Mouse (Mus musculus): ENCODE measurements at regions not wholly inside any gene's neighbourhood (a gene's known extent, or its start where the extent isn't known, plus 50 kb on each side); places are given as distances from the start of the nearest gene placed in this dataset.

GRCm38 (mm10) chr16:85677027-85677426, 123.8 kb upstream of the Cyyr1 start:
- Histone ChIP-seq H3K4me2 (no peak overlapping the region), H3K36me3 (no peaks in the 10 kb centered on the region), H3K4me3 (replicated peaks) (no peak overlapping the region), H3K9ac (replicated peaks) (no peak overlapping the region), H3K27ac (replicated peaks) (no peak overlapping the region), H3K27me3 (replicated peaks) (no peaks in the 10 kb centered on the region), H3K9me3 (replicated peaks) (no peaks in the 10 kb centered on the region), H3K4me1 (peaks cover 2% of the 10 kb centered on the region; the same call in 1 of the 2 replicates)
- ATAC-seq (ENCODE audit: low FRiP score) = no peak
- WGBS = 40% methylated on average over 9 of the region's 9 CpGs

GRCm38 (mm10) chr16:85668767-85669166, 115.6 kb upstream of the Cyyr1 start:
- Histone ChIP-seq H3K36me3 (no peaks in the 10 kb centered on the region), H3K4me2 (no peak overlapping the region), H3K4me1 (no peaks in the 10 kb centered on the region), H3K27ac (replicated peaks) (no peak overlapping the region), H3K9ac (replicated peaks) (no peak overlapping the region), H3K4me3 (replicated peaks) (no peak overlapping the region), H3K9me3 (replicated peaks) (no peaks in the 10 kb centered on the region), H3K27me3 (replicated peaks) (no peaks in the 10 kb centered on the region)
- 84% methylated on average over 5 of the region's 5 CpGs for WGBS
- no peak for ATAC-seq (ENCODE audit: low FRiP score)

GRCm38 (mm10) chr16:85667790-85668189, 114.6 kb upstream of the Cyyr1 start:
- H3K36me3 ChIP-seq = no peaks in the 10 kb centered on the region
- H3K4me2 ChIP-seq = no peak overlapping the region
- ATAC-seq (ENCODE audit: low FRiP score) = no peak
- whole genome bisulfite sequencing = 69% methylated on average over 1 of the region's 1 CpGs
- H3K9ac ChIP-seq (replicated peaks) = no peak overlapping the region
- no peaks in the 10 kb centered on the region for H3K27me3 ChIP-seq (replicated peaks)
- no peaks in the 10 kb centered on the region for H3K4me1 ChIP-seq
- H3K4me3 ChIP-seq (replicated peaks) = no peak overlapping the region
- no peaks in the 10 kb centered on the region for H3K9me3 ChIP-seq (replicated peaks)
- no peak overlapping the region for H3K27ac ChIP-seq (replicated peaks)

GRCm38 (mm10) chr16:85649516-85649915, 96.3 kb upstream of the Cyyr1 start:
- Histone ChIP-seq H3K27me3 (replicated peaks) (no peaks in the 10 kb centered on the region), H3K9ac (replicated peaks) (no peak overlapping the region), H3K4me2 (no peak overlapping the region), H3K36me3 (no peaks in the 10 kb centered on the region), H3K27ac (replicated peaks) (no peak overlapping the region), H3K9me3 (replicated peaks) (no peaks in the 10 kb centered on the region), H3K4me1 (no peaks in the 10 kb centered on the region), H3K4me3 (replicated peaks) (no peak overlapping the region)
- whole genome bisulfite sequencing = 95% methylated on average over 1 of the region's 1 CpGs
- no peak for ATAC-seq (ENCODE audit: low FRiP score)

- no peaks in the 10 kb centered on the region; the same call in 1 of the 2 replicates for H3K4me1 ChIP-seq
- no peak overlapping the region for H3K9ac ChIP-seq (replicated peaks)
- peak; percentile 41; the same call in 1 of the 2 replicates for ATAC-seq (ENCODE audit: low FRiP score)
- H3K9me3 ChIP-seq (replicated peaks) = no peaks in the 10 kb centered on the region
- H3K4me2 ChIP-seq = no peak overlapping the region
- H3K36me3 ChIP-seq = no peaks in the 10 kb centered on the region
- H3K27ac ChIP-seq (replicated peaks) = no peak overlapping the region
- WGBS = 44% methylated on average over 4 of the region's 4 CpGs
- no peak overlapping the region for H3K4me3 ChIP-seq (replicated peaks)
- H3K27me3 ChIP-seq (replicated peaks) = no peaks in the 10 kb centered on the region
These were observed 87.8 kb upstream of the Cyyr1 start for GRCm38 (mm10) chr16:85640992-85641391.

GRCm38 (mm10) chr16:85637079-85637478, 83.9 kb upstream of the Cyyr1 start:
- no peaks in the 10 kb centered on the region; the same call in 1 of the 2 replicates for H3K4me1 ChIP-seq
- ATAC-seq (ENCODE audit: low FRiP score) = no peak
- no peak overlapping the region for H3K4me3 ChIP-seq (replicated peaks)
- WGBS = 75% methylated on average over 1 of the region's 1 CpGs
- H3K27me3 ChIP-seq (replicated peaks) = no peaks in the 10 kb centered on the region
- no peak overlapping the region for H3K9ac ChIP-seq (replicated peaks)
- H3K9me3 ChIP-seq (replicated peaks) = no peaks in the 10 kb centered on the region
- H3K4me2 ChIP-seq = no peak overlapping the region
- H3K27ac ChIP-seq (replicated peaks) = no peak overlapping the region
- H3K36me3 ChIP-seq = no peaks in the 10 kb centered on the region

- no peaks in the 10 kb centered on the region for H3K36me3 ChIP-seq
- no peak overlapping the region for H3K27ac ChIP-seq (replicated peaks)
- no peaks in the 10 kb centered on the region for H3K27me3 ChIP-seq (replicated peaks)
- WGBS = 92% methylated on average over 3 of the region's 3 CpGs
- H3K4me3 ChIP-seq (replicated peaks) = no peak overlapping the region
- H3K9me3 ChIP-seq (replicated peaks) = no peaks in the 10 kb centered on the region
- H3K9ac ChIP-seq (replicated peaks) = no peak overlapping the region
- H3K4me1 ChIP-seq = no peaks in the 10 kb centered on the region
- H3K4me2 ChIP-seq = no peak overlapping the region
- no peak for ATAC-seq (ENCODE audit: low FRiP score)
These were observed 76.5 kb upstream of the Cyyr1 start for GRCm38 (mm10) chr16:85629738-85630137.

- no peaks in the 10 kb centered on the region for H3K36me3 ChIP-seq
- H3K27me3 ChIP-seq (replicated peaks) = no peaks in the 10 kb centered on the region
- no peaks in the 10 kb centered on the region for H3K9me3 ChIP-seq (replicated peaks)
- 0 out of 2 replicates have a peak overlapping the region, but pooled peaks have one; percentile 13 for H3K27ac ChIP-seq (replicated peaks)
- ATAC-seq (ENCODE audit: low FRiP score) = no peak
- 0 out of 2 replicates have a peak, but pooled peaks cover 3% of the 10 kb centered on the region for H3K4me1 ChIP-seq
- no peak overlapping the region for H3K4me2 ChIP-seq
- WGBS = 49% methylated on average over 8 of the region's 8 CpGs
- no peak overlapping the region for H3K9ac ChIP-seq (replicated peaks)
- no peak overlapping the region for H3K4me3 ChIP-seq (replicated peaks)
These were observed 71.3 kb upstream of the Cyyr1 start for GRCm38 (mm10) chr16:85624505-85624904.

- no peak overlapping the region for H3K4me3 ChIP-seq (replicated peaks)
- H3K36me3 ChIP-seq = no peaks in the 10 kb centered on the region
- H3K27me3 ChIP-seq (replicated peaks) = no peaks in the 10 kb centered on the region
- no peaks in the 10 kb centered on the region for H3K4me1 ChIP-seq
- H3K27ac ChIP-seq (replicated peaks) = no peak overlapping the region
- WGBS = 89% methylated on average over 2 of the region's 2 CpGs
- no peaks in the 10 kb centered on the region for H3K9me3 ChIP-seq (replicated peaks)
- ATAC-seq (ENCODE audit: low FRiP score) = no peak
- no peak overlapping the region for H3K9ac ChIP-seq (replicated peaks)
- no peak overlapping the region for H3K4me2 ChIP-seq
These were observed 50.9 kb upstream of the Cyyr1 start for GRCm38 (mm10) chr16:85604089-85604488.

Measured in neural tube, embryonic 15.5 days (tissue).